Mouse (Mus musculus): ENCODE results near the gene Gna12. TPM values are rescaled to one million over a fixed set of nuclear protein-coding genes. Genes with fewer than 3 reads are reported as not detected.
A peak's percentile ranks its signal among the peaks of the same experiment; 100 is the strongest.

Gene Gna12
- polyA plus RNA-seq, 1 experiment from 2014 or later: 9.3 TPM

DNA sequence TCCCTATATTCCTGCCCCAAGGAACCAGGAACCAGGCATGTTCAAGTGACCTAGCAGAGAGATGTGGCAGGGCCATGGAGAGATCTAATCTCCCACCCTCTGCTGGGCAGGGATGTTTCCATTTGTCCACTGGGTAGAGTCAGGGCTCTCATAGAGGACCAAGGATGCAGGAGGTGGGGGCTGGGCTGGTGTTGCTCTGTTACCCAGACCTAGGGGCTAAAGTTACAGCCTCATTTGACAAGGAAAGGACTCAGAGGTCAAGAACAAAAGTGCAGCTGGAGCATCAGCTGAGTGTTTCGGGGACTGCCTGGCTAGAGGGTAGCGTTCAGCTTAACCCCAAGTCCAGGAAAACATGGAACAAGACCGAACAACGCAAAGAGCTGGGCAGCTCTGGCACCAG, 9.7 kb downstream of the Gna12 start:
- H3K27ac ChIP-seq (ENCODE audit: low read length): no peak overlapping the region
- no peaks in the 10 kb centered on the region for H3K9me3 ChIP-seq (replicated peaks; ENCODE audit: control insufficient read depth, low read length, poor library complexity, severe bottlenecking)
- H3K4me3 ChIP-seq (ENCODE audit: low read depth, low read length): no peak overlapping the region
- WGBS: 81% methylated on average over 4 of the region's 4 CpGs
- ATAC-seq: no peak
- H3K9ac ChIP-seq (ENCODE audit: low read depth, low read length): no peak overlapping the region
- H3K36me3 ChIP-seq (ENCODE audit: control insufficient read depth, insufficient read depth, low read length): no peaks in the 10 kb centered on the region
- H3K27me3 ChIP-seq (ENCODE audit: control insufficient read depth, insufficient read depth, low read depth, low read length): no peaks in the 10 kb centered on the region
- peaks cover 20% of the 10 kb centered on the region for H3K4me1 ChIP-seq (ENCODE audit: control insufficient read depth, insufficient read depth, low read length)
- no peak overlapping the region for H3K4me2 ChIP-seq (ENCODE audit: low read length)

DNA sequence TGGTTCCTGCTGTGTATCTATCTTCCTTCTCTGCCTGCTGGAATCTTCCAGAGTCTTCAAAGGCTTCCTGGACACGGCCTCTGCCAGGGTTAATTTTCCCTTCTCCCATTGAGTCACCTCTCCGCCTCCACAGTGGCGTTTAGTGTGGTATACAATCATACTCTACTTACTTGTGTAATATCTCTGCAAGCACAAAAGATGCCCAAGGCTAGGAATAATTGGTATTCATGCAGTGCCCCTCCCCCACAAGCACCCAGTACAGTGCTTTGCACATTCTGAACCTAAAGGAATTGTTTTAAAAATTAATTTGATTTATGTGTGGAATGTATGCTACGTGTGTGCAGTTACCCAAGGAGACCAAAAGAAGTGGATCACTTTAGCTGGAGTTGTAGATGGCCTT, 10.6 kb downstream of the Gna12 start:
- Histone ChIP-seq H3K27ac (ENCODE audit: low read length) (0 out of 2 replicates have a peak overlapping the region, but pooled peaks have one; percentile 19), H3K9ac (ENCODE audit: low read depth, low read length) (no peak overlapping the region), H3K9me3 (replicated peaks; ENCODE audit: control insufficient read depth, low read length, poor library complexity, severe bottlenecking) (no peaks in the 10 kb centered on the region), H3K27me3 (ENCODE audit: control insufficient read depth, insufficient read depth, low read depth, low read length) (no peaks in the 10 kb centered on the region), H3K4me1 (ENCODE audit: control insufficient read depth, insufficient read depth, low read length) (peaks cover 29% of the 10 kb centered on the region), H3K36me3 (ENCODE audit: control insufficient read depth, insufficient read depth, low read length) (no peaks in the 10 kb centered on the region), H3K4me3 (ENCODE audit: low read depth, low read length) (no peak overlapping the region), H3K4me2 (ENCODE audit: low read length) (no peak overlapping the region)
- WGBS: 49% methylated on average over 4 of the region's 4 CpGs
- ATAC-seq: no peak

DNA sequence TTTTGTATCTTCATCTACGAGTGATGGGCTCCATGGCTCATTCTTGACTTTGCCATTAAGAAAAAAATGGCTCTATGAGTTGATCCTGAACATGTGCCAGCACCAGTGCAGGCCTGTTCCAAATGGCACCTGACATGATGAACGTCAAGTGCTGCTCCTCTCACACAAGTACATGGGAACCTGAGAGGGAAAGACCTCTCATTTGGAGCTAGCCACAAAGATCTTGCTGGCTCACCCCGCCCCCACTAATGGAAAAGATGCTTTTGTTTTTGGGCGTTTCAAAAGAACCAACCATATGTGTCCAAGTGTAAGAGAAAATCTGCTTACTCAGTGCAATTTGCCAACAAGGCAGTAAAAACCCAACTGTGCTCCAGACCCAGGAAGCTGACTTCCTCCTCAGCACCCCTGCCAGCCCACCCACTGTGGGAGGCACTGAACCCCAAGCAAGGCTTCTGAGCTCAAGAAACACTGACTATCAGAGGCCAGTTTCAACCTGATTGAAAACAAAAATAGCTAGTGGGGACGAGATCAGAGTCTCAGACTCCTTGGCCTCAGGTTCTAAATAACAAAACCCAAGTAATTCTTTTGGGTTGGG, 11.7 kb downstream of the Gna12 start:
- Histone ChIP-seq H3K27ac (ENCODE audit: low read length) (no peak overlapping the region), H3K9me3 (replicated peaks; ENCODE audit: control insufficient read depth, low read length, poor library complexity, severe bottlenecking) (no peaks in the 10 kb centered on the region), H3K4me2 (ENCODE audit: low read length) (no peak overlapping the region), H3K9ac (ENCODE audit: low read depth, low read length) (no peak overlapping the region), H3K27me3 (ENCODE audit: control insufficient read depth, insufficient read depth, low read depth, low read length) (no peaks in the 10 kb centered on the region), H3K4me1 (ENCODE audit: control insufficient read depth, insufficient read depth, low read length) (peaks cover 33% of the 10 kb centered on the region), H3K36me3 (ENCODE audit: control insufficient read depth, insufficient read depth, low read length) (no peaks in the 10 kb centered on the region), H3K4me3 (ENCODE audit: low read depth, low read length) (no peak overlapping the region)
- 80% methylated on average over 5 of the region's 5 CpGs for whole genome bisulfite sequencing
- no peak for ATAC-seq

DNA sequence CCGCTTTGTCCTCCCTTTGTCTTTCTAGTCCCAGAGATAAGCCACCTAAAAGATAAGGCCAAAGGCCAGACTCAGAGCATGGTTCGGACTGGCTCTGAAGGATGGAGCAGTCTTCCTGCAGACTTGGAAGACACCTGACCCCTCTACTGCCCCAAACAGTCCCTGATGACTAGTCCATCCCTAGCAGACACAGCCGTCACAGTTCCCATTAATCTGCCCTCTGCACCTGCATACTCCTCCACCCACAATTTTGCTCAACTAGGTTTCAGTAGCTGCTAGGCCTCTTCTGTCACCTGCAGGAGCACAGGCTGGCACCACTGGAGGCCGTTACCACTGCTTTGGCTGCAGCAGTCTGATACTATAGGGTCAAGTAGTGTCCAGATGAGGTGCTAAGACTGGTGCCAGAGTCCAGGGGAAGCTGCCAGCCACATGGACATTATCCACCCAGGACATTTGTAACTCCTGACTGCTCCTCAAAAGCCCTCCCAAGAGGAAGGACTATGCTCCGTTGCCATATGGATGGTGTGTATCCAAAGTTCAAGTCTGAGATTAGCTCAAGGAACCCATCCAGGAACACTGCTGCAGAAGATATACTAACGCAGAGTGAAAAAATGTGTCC, 13.2 kb downstream of the Gna12 start:
- no peak overlapping the region for H3K4me2 ChIP-seq (ENCODE audit: low read length)
- no peaks in the 10 kb centered on the region for H3K27me3 ChIP-seq (ENCODE audit: control insufficient read depth, insufficient read depth, low read depth, low read length)
- no peak overlapping the region for H3K27ac ChIP-seq (ENCODE audit: low read length)
- 88% methylated on average over 6 of the region's 6 CpGs for WGBS
- no peaks in the 10 kb centered on the region for H3K9me3 ChIP-seq (replicated peaks; ENCODE audit: control insufficient read depth, low read length, poor library complexity, severe bottlenecking)
- no peak overlapping the region for H3K4me3 ChIP-seq (ENCODE audit: low read depth, low read length)
- H3K4me1 ChIP-seq (ENCODE audit: control insufficient read depth, insufficient read depth, low read length): peaks cover 41% of the 10 kb centered on the region
- ATAC-seq: no peak
- no peak overlapping the region for H3K9ac ChIP-seq (ENCODE audit: low read depth, low read length)
- H3K36me3 ChIP-seq (ENCODE audit: control insufficient read depth, insufficient read depth, low read length): no peaks in the 10 kb centered on the region

DNA sequence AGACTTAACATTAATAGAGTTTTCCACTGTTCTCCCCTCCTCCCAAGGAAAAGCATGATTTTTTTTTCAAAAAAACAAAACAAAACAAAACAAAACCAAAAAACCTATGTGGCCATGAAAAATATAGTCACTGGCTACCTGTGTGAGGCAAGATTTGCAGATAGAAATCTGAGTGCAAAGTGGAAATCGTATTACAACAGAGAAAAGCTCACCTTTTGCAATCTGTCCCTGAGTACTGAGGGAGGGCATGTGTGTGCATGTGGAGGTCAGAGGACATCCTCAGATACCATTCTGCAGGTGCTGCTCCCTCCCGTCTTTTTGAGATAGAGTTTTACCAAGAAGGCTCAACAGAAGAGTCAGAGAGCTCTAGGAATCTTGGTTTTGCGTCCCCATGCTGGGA, 14.2 kb downstream of the Gna12 start:
- H3K4me3 ChIP-seq (ENCODE audit: low read depth, low read length): no peak overlapping the region
- no peaks in the 10 kb centered on the region for H3K36me3 ChIP-seq (ENCODE audit: control insufficient read depth, insufficient read depth, low read length)
- no peak overlapping the region for H3K9ac ChIP-seq (ENCODE audit: low read depth, low read length)
- 88% methylated on average over 3 of the region's 3 CpGs for WGBS
- H3K27ac ChIP-seq (ENCODE audit: low read length): no peak overlapping the region
- no peaks in the 10 kb centered on the region for H3K9me3 ChIP-seq (replicated peaks; ENCODE audit: control insufficient read depth, low read length, poor library complexity, severe bottlenecking)
- ATAC-seq: no peak
- no peaks in the 10 kb centered on the region for H3K27me3 ChIP-seq (ENCODE audit: control insufficient read depth, insufficient read depth, low read depth, low read length)
- peaks cover 41% of the 10 kb centered on the region for H3K4me1 ChIP-seq (ENCODE audit: control insufficient read depth, insufficient read depth, low read length)
- H3K4me2 ChIP-seq (ENCODE audit: low read length): no peak overlapping the region

DNA sequence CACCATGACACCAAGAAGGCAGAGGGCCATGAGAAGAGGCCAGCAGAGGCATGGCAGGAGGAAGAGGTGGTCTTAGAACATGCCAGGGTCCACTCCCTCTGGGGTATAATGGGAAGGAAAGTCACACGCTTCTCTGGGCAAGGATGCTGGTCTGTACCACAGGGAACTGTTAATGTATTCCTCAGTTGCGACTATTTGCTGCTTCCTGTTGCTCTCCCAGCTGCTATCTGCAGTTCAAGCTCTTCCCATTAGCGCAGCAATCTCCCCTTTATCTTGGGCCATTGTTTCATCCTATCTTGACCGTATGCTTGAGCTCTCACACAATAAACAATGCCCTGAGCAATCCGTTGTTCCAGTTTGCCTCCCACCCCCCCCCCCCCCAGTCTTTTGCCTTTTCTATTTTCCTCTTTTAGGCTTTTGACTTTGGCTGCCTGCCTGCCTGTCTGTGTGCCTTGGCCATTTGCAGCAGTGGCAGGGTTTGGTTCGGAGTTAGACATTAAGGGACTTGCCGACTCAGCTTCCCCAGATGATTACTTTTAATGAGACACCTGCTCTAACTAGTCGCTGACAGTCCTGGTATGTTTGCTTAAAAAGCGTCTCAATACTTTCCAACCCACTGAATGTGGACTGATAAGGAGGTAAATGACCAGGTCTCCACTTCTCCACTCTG, 15.0 kb downstream of the Gna12 start:
- H3K4me1 ChIP-seq (ENCODE audit: control insufficient read depth, insufficient read depth, low read length): peaks cover 45% of the 10 kb centered on the region
- no peak overlapping the region for H3K4me2 ChIP-seq (ENCODE audit: low read length)
- H3K27ac ChIP-seq (ENCODE audit: low read length): peak overlapping the region; percentile 51; the same call in 1 of the 2 replicates
- no peaks in the 10 kb centered on the region for H3K9me3 ChIP-seq (replicated peaks; ENCODE audit: control insufficient read depth, low read length, poor library complexity, severe bottlenecking)
- ATAC-seq: 0 out of 2 replicates have a peak, but pooled peaks have one; percentile 41
- 13% methylated on average over 9 of the region's 9 CpGs for WGBS
- H3K36me3 ChIP-seq (ENCODE audit: control insufficient read depth, insufficient read depth, low read length): no peaks in the 10 kb centered on the region
- H3K9ac ChIP-seq (ENCODE audit: low read depth, low read length): no peak overlapping the region
- no peaks in the 10 kb centered on the region for H3K27me3 ChIP-seq (ENCODE audit: control insufficient read depth, insufficient read depth, low read depth, low read length)
- no peak overlapping the region for H3K4me3 ChIP-seq (ENCODE audit: low read depth, low read length)

DNA sequence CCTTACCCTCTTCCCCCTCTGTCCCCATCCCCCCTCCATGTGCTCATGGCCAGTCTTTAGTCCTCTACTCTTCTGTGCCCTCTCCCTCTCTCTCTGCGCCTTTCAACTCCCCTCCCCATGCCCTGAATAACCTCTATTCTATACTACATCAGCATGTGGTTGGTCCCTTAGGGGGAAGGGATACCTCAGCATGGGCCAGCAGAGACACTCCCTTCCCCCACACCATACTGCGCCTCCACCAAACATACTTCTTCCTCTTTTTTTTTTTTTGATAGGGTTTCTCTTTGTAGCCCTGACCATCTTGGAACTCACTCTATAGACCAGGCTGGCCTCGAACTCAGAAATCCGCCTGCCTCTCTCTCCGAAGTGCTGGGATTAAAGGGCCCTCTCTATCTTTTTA, 15.8 kb downstream of the Gna12 start:
- no peaks in the 10 kb centered on the region for H3K27me3 ChIP-seq (ENCODE audit: control insufficient read depth, insufficient read depth, low read depth, low read length)
- WGBS: 65% methylated on average over 5 of the region's 5 CpGs
- H3K27ac ChIP-seq (ENCODE audit: low read length): no peak overlapping the region
- H3K9me3 ChIP-seq (replicated peaks; ENCODE audit: control insufficient read depth, low read length, poor library complexity, severe bottlenecking): no peaks in the 10 kb centered on the region
- H3K36me3 ChIP-seq (ENCODE audit: control insufficient read depth, insufficient read depth, low read length): no peaks in the 10 kb centered on the region
- peaks cover 38% of the 10 kb centered on the region for H3K4me1 ChIP-seq (ENCODE audit: control insufficient read depth, insufficient read depth, low read length)
- no peak overlapping the region for H3K4me2 ChIP-seq (ENCODE audit: low read length)
- no peak for ATAC-seq
- H3K9ac ChIP-seq (ENCODE audit: low read depth, low read length): no peak overlapping the region
- no peak overlapping the region for H3K4me3 ChIP-seq (ENCODE audit: low read depth, low read length)

DNA sequence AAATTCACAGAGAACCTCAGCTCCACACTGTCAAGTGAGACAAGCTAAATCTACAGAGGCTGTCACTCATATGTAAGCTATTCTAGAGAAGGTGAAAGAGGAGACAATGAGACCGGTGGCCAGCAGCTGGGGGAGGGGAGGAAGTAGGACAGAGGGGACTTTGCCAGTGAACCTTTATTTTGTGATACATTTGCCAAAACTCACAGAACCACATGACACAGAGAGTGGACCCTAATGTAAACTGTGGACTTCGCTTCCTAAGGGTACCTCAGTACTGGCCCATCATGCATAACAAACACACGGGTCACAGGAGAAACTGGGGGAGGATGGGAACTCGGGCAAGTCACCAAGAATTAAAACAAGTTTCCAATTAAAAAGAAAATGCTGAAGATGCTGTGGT, 17.5 kb downstream of the Gna12 start:
- H3K9ac ChIP-seq (ENCODE audit: low read depth, low read length): no peak overlapping the region
- H3K27me3 ChIP-seq (ENCODE audit: control insufficient read depth, insufficient read depth, low read depth, low read length): no peaks in the 10 kb centered on the region
- WGBS: 54% methylated on average over 4 of the region's 4 CpGs
- H3K36me3 ChIP-seq (ENCODE audit: control insufficient read depth, insufficient read depth, low read length): no peaks in the 10 kb centered on the region
- no peak overlapping the region for H3K4me2 ChIP-seq (ENCODE audit: low read length)
- ATAC-seq: no peak
- H3K9me3 ChIP-seq (replicated peaks; ENCODE audit: control insufficient read depth, low read length, poor library complexity, severe bottlenecking): no peaks in the 10 kb centered on the region
- H3K4me3 ChIP-seq (ENCODE audit: low read depth, low read length): no peak overlapping the region
- peaks cover 30% of the 10 kb centered on the region for H3K4me1 ChIP-seq (ENCODE audit: control insufficient read depth, insufficient read depth, low read length)
- no peak overlapping the region for H3K27ac ChIP-seq (ENCODE audit: low read length)

DNA sequence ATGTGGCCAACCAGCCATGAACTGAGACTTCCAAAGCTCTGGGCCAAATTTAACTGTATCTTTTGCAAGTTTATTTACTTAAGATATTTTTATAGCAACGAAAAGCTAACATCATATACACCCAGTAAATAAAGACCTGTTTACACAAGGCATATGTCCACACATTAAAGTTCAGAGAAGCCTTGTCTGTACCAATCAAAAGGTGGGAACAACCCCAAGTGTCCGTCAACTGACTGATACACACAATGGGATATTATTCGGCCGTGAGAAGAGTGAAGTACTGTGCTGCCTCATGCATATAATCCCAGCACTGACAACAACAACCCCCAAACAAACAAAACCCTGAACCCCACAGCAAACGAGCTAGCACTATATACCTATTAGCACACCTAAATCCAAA, 18.2 kb downstream of the Gna12 start:
- Histone ChIP-seq H3K36me3 (ENCODE audit: control insufficient read depth, insufficient read depth, low read length) (no peaks in the 10 kb centered on the region), H3K27me3 (ENCODE audit: control insufficient read depth, insufficient read depth, low read depth, low read length) (no peaks in the 10 kb centered on the region), H3K27ac (ENCODE audit: low read length) (no peak overlapping the region), H3K9me3 (replicated peaks; ENCODE audit: control insufficient read depth, low read length, poor library complexity, severe bottlenecking) (no peaks in the 10 kb centered on the region), H3K9ac (ENCODE audit: low read depth, low read length) (no peak overlapping the region), H3K4me2 (ENCODE audit: low read length) (no peak overlapping the region), H3K4me3 (ENCODE audit: low read depth, low read length) (no peak overlapping the region), H3K4me1 (ENCODE audit: control insufficient read depth, insufficient read depth, low read length) (peaks cover 30% of the 10 kb centered on the region)
- no peak for ATAC-seq
- 63% methylated on average over 5 of the region's 5 CpGs for WGBS
